Mouse (Mus musculus) megakaryocyte, embryonic 14.5 days (primary cell): Measurements from ENCODE around the gene 2310061I04Rik.

ENCODE experiments used
- FLI1 ChIP-seq: IDR thresholded peaks from 2 replicates; pipeline ENCODE4 v1.6.1; 2012; ENCODE audit warnings: low read length, inconsistent platforms, mixed read lengths
- GATA1 ChIP-seq: IDR thresholded peaks from 3 replicates; pipeline ENCODE4 v1.6.1; 2012; ENCODE audit warnings: mixed read lengths, low read length, inconsistent platforms, borderline replicate concordance

GRCm38 (mm10) chr17:35932608-35933007 lies 35.4 kb upstream of the 2310061I04Rik start:
- TF ChIP-seq GATA1 = no peak
- no peak for TF ChIP-seq FLI1
